Mouse (Mus musculus) kidney, adult 2 months (tissue): ENCODE data around the gene Wdr93. TPM values are rescaled to one million over a fixed set of nuclear protein-coding genes. Genes with fewer than 3 reads are reported as not detected.
A peak's percentile ranks its signal among the peaks of the same experiment; 100 is the strongest.

Experiments
- DNase-seq: peaks from one replicate; pipeline ENCODE4 v3.0.0; 2021
- H3K27ac ChIP-seq: fragments of 200-500 bp; 2 replicates; pipeline ENCODE4 v1.5.1; 2012; ENCODE audit warnings: low read depth, low read length, control low read depth, inconsistent platforms; ENCODE audit not compliant: insufficient read depth
- H3K27me3 ChIP-seq: fragments of 200-500 bp; replicated peaks from 2 replicates; pipeline ENCODE4 v1.6.1; 2012; ENCODE audit warnings: mild to moderate bottlenecking, moderate library complexity, low read length, inconsistent platforms; ENCODE audit not compliant: control insufficient read depth, insufficient read depth
- H3K36me3 ChIP-seq: fragments of 200-500 bp; 2 replicates; pipeline ENCODE4 v1.6.1; 2012; ENCODE audit warnings: mild to moderate bottlenecking, moderate library complexity, low read length, inconsistent platforms; ENCODE audit not compliant: control insufficient read depth, insufficient read depth
- H3K4me1 ChIP-seq: fragments of 200-500 bp; 2 replicates; pipeline ENCODE4 v1.6.1; 2011; ENCODE audit warnings: low read length; ENCODE audit not compliant: control insufficient read depth, insufficient read depth
- H3K4me3 ChIP-seq: fragments of 200-500 bp; 2 replicates; pipeline ENCODE4 v1.5.1; 2011; ENCODE audit warnings: mild to moderate bottlenecking, low read depth, low read length, control low read depth; ENCODE audit not compliant: insufficient read depth
- CTCF ChIP-seq: fragments of 200-500 bp; conservative IDR thresholded peaks from 2 replicates; pipeline ENCODE4 v1.5.1; 2011; ENCODE audit warnings: low read depth, mild to moderate bottlenecking, control low read depth, low read length, moderate library complexity, mixed read lengths; ENCODE audit not compliant: insufficient read depth, insufficient read length
- POLR2A ChIP-seq: fragments of 200-500 bp; IDR thresholded peaks from one replicate; pipeline ENCODE4 v1.6.1; 2011; ENCODE audit warnings: low read depth, low read length, control low read depth
- WGBS: fragments of 180-500 bp; shearing (Covaris S2); methylation state at CpG from one replicate; pipeline ENCODE4 v1.1.7; 2018; 5-methylcytosine and 5-hydroxymethylcytosine counted together
- polyA plus RNA-seq: library from polyadenylated mRNA; depleted of rRNA; stranded (reverse); fragments of >200 nt; gene quantifications from 2 replicates; pipeline ENCODE4 v1.2.3, GENCODE M21; 2012; rRNA removed

Gene Wdr93
- 1.1 TPM in 2 replicates for polyA plus RNA-seq

DNA sequence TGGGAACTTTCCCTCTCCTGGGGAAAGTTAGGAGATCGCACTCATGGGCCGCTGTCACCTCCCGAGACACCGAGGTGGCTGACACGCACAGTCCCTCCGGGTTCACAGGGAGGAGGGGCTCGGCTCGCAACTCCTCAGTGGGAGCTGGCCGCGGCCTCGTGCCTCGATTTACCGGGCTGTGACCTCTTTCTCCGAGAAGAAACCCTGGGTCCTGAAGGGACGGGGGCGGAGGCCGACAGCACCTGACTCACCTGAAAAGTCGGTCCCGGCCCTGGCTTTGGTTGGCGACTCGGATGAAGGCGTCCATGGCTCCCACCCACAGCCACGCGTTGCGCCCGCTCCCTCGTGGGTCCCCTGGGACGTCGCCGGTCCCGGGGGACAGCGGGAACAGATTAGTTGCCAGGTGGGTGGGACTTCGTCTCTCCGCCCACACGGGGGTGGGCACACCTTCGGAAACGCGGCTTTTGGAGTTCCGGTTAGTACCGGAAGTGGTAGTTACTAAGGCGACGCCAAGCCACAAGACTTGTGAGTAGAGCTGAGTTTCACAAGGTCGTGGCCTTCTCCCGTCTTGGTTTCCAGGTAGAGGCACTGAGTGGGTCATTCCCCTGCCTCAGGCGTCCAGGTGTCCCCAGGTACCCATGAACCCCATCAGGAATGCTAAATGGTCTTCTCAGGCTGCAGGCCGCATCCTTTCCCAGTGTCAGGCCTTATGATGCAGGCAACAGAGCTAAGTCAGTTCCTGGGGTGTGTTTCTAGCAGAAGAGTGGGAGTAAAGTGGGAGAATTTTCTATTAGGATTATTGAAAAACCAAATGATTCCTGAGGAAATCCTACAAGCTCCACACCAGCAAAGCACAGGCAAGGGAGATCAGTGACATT, at the start of gene Wdr93, which contains the start of gene Pex11a:
TSS of gene Wdr93 (plus strand) at position 505 of the 878 bp plus-strand sequence.
TSS of gene Pex11a (minus strand) at position 473 of the 878 bp plus-strand sequence.
- no peaks in the 10 kb centered on the region for H3K4me1 ChIP-seq
- TF ChIP-seq CTCF (no peak), POLR2A (no peak)
- peak within 1 kb of the TSS; percentile 95 for H3K4me3 ChIP-seq
- H3K36me3 ChIP-seq, result no peaks in the 10 kb centered on the region
- H3K27ac ChIP-seq, result peak within 1 kb of the TSS; percentile 63
- 3% methylated on average over 46 of the region's 46 CpGs for WGBS
- peak; percentile 92 for DNase-seq
- H3K27me3 ChIP-seq, result no peaks in the 10 kb centered on the region

- H3K4me3 ChIP-seq, result no peak overlapping the region
- no peak for TF ChIP-seq CTCF
- TF ChIP-seq POLR2A, result no peak
- H3K27ac ChIP-seq, result no peak overlapping the region
- no peaks in the 10 kb centered on the region for H3K36me3 ChIP-seq
- DNase-seq, result no peak
- no peaks in the 10 kb centered on the region for H3K27me3 ChIP-seq
- 89% methylated on average over 8 of the region's 8 CpGs for WGBS
- no peaks in the 10 kb centered on the region for H3K4me1 ChIP-seq
Measured at GRCm38 (mm10) chr7:79696495-79696894, 46.5 kb upstream of the Wdr93 start.

DNA sequence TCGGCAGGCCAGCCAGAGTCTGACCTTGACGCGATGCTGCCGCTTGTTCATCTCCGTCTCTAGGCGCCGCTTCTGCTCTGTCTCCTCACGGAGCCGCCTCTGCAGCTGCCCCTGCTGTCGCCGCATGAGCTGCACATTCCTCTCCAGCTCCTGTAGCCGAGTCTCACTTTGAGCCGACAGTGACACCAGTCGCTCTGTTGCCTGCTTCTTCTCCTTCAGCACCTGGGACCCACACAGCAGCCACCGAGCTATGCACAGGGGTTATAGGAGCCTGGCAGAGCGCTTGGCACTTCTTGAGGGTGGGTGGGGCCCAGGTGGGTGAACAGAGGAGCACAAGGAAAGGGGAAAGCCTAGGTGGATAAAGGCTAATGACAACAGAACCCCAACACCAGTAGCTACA, 40.2 kb upstream of the Wdr93 start:
- no peak overlapping the region for H3K27ac ChIP-seq
- H3K27me3 ChIP-seq, result no peaks in the 10 kb centered on the region
- no peaks in the 10 kb centered on the region for H3K36me3 ChIP-seq
- H3K4me1 ChIP-seq, result no peaks in the 10 kb centered on the region
- TF ChIP-seq POLR2A (no peak), CTCF (no peak)
- no peak overlapping the region for H3K4me3 ChIP-seq
- 90% methylated on average over 16 of the region's 16 CpGs for WGBS
- no peak for DNase-seq

- H3K4me3 ChIP-seq, result no peak overlapping the region
- no peaks in the 10 kb centered on the region for H3K4me1 ChIP-seq
- 74% methylated on average over 5 of the region's 5 CpGs for WGBS
- no peak for DNase-seq
- H3K27ac ChIP-seq, result no peak overlapping the region
- no peaks in the 10 kb centered on the region for H3K36me3 ChIP-seq
- no peaks in the 10 kb centered on the region for H3K27me3 ChIP-seq
- TF ChIP-seq POLR2A (no peak), CTCF (no peak)
Measured at GRCm38 (mm10) chr7:79705210-79705609, 37.8 kb upstream of the Wdr93 start.

DNA sequence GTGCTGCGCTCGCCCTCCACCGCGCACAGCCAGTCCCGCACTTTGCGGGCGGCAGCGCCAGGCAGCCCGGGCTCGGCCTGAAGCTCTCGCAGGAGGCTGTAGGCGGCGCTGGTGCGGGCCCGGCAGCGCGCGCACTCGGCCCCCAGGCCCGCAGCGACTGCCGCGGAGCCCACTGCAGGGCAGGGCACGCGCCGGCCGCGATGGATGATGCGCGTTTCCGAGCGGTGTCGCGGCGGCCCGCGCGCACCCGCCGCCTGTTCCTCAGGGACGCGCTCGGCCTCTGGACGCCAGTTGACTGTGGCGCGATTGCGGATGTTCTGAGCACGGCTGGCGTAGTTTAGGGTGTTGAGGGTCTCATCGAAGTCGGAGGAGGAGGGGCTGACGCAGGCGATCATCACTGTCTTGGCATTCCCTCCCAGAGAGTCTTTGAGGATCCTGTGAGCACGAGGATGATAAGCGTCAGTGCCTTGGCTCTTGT, 32.8 kb upstream of the Wdr93 start:
- H3K4me3 ChIP-seq, result peak overlapping the region; percentile 22; the same call in 1 of the 2 replicates

GRCm38 (mm10) chr7:79710831-79711230, 32.1 kb upstream of the Wdr93 start:
- no peak overlapping the region for H3K27ac ChIP-seq
- no peak for DNase-seq
- H3K36me3 ChIP-seq, result no peaks in the 10 kb centered on the region
- 0 out of 2 replicates have a peak, but pooled peaks cover 4% of the 10 kb centered on the region for H3K4me1 ChIP-seq
- 71% methylated on average over 17 of the region's 17 CpGs for WGBS
- H3K4me3 ChIP-seq, result no peak overlapping the region
- H3K27me3 ChIP-seq, result no peaks in the 10 kb centered on the region
- TF ChIP-seq POLR2A (no peak), CTCF (no peak)

More for the DNA sequence above, 32.8 kb upstream of the Wdr93 start:
- DNase-seq, result no peak
- WGBS, result 14% methylated on average over 55 of the region's 55 CpGs
- H3K4me1 ChIP-seq, result 0 out of 2 replicates have a peak, but pooled peaks cover 3% of the 10 kb centered on the region
- H3K27ac ChIP-seq, result no peak overlapping the region
- no peaks in the 10 kb centered on the region for H3K36me3 ChIP-seq
- TF ChIP-seq POLR2A, result no peak
- TF ChIP-seq CTCF, result no peak
- no peaks in the 10 kb centered on the region for H3K27me3 ChIP-seq

GRCm38 (mm10) chr7:79715187-79715981, 27.6 kb upstream of the Wdr93 start, which contains the start of gene Kif7:
Gene Kif7, minus strand, starts transcription at chr7:79715720.
- Histone ChIP-seq H3K4me1 (0 out of 2 replicates have a peak, but pooled peaks cover 4% of the 10 kb centered on the region), H3K4me3 (peak within 1 kb of the TSS; percentile 76), H3K27ac (no peak within 1 kb of the TSS), H3K27me3 (no peaks in the 10 kb centered on the region), H3K36me3 (no peaks in the 10 kb centered on the region)
- TF ChIP-seq POLR2A, result no peak
- no peak for TF ChIP-seq CTCF
- DNase-seq, result peak; percentile 87
- 1% methylated on average over 55 of the region's 55 CpGs for WGBS
